Mouse (Mus musculus) liver, adult 2 months (tissue): ENCODE data around the gene Chst15. TPM values are rescaled to one million over a fixed set of nuclear protein-coding genes. Genes with fewer than 3 reads are reported as not detected.

Source experiments
- DNase-seq: peaks from one replicate; pipeline ENCODE4 v3.0.0-alpha.2; 2011; ENCODE audit warnings: low read depth, low spot score; ENCODE audit errors: extremely low read depth
- H3K27ac ChIP-seq: fragments of 200-500 bp; replicated peaks from 2 replicates; pipeline ENCODE4 v1.5.1; 2012; ENCODE audit warnings: low read depth, mild to moderate bottlenecking, control low read depth, inconsistent platforms, low read length; ENCODE audit not compliant: insufficient read depth
- H3K27me3 ChIP-seq: fragments of 200-500 bp; 2 replicates; pipeline ENCODE4 v1.6.1; 2012; ENCODE audit warnings: mild to moderate bottlenecking, moderate library complexity, low read length, inconsistent platforms; ENCODE audit not compliant: control insufficient read depth, insufficient read depth
- H3K36me3 ChIP-seq: fragments of 200-500 bp; 2 replicates; pipeline ENCODE4 v1.6.1; 2012; ENCODE audit warnings: low read length, inconsistent platforms; ENCODE audit not compliant: control insufficient read depth, insufficient read depth
- H3K4me1 ChIP-seq: fragments of 200-500 bp; 2 replicates; pipeline ENCODE4 v1.6.1; 2011; ENCODE audit warnings: low read length; ENCODE audit not compliant: control insufficient read depth, insufficient read depth
- H3K4me3 ChIP-seq: fragments of 200-500 bp; 2 replicates; pipeline ENCODE4 v1.5.1; 2011; ENCODE audit warnings: low read depth, mild to moderate bottlenecking, control low read depth, low read length, moderate library complexity; ENCODE audit not compliant: insufficient read depth
- H3K79me2 ChIP-seq: fragments of 200-500 bp; 2 replicates; pipeline ENCODE4 v1.6.1; 2012; ENCODE audit warnings: inconsistent platforms, mild to moderate bottlenecking, low read length, moderate library complexity; ENCODE audit not compliant: control insufficient read depth, insufficient read depth
- H3K9ac ChIP-seq: fragments of 200-500 bp; 2 replicates; pipeline ENCODE4 v1.6.1; 2012; ENCODE audit warnings: low read depth, mild to moderate bottlenecking, control low read depth, inconsistent platforms, low read length
- CTCF ChIP-seq: fragments of 200-500 bp; IDR thresholded peaks from 2 replicates; pipeline ENCODE4 v1.5.1; 2011; ENCODE audit warnings: low read depth, low read length, control low read depth
- POLR2A ChIP-seq: fragments of 200-500 bp; IDR thresholded peaks from 2 replicates; pipeline ENCODE4 v1.6.1; 2011; ENCODE audit warnings: low read length, control low read depth; ENCODE audit not compliant: insufficient read depth; ENCODE audit errors: extremely low read depth
- WGBS: fragments of 180-500 bp; shearing (Covaris S2); methylation state at CpG from one replicate; pipeline ENCODE4 v1.1.7; 2018; 5-methylcytosine and 5-hydroxymethylcytosine counted together
- polyA plus RNA-seq: library from polyadenylated mRNA; depleted of rRNA; stranded (reverse); fragments of >200 nt; gene quantifications from 2 replicates; pipeline ENCODE4 v1.2.3, GENCODE M21; 2012
- total RNA-seq: library from RNA; depleted of rRNA; stranded (reverse); fragments of >200 nt; gene quantifications from 2 replicates; pipeline ENCODE4 v1.2.3, GENCODE M21; 2014

The Chst15 gene
- total and polyA plus RNA-seq, 2 experiments = 4.3 to 6.5 TPM

GRCm38 (mm10) chr7:132260632-132261031, 56.4 kb downstream of the Chst15 start:
- no peak overlapping the region for H3K27ac ChIP-seq
- H3K4me1 ChIP-seq = peaks cover 5% of the 10 kb centered on the region; the same call in 1 of the 2 replicates
- no peaks in the 10 kb centered on the region for H3K36me3 ChIP-seq
- no peaks in the 10 kb centered on the region for H3K27me3 ChIP-seq
- H3K4me3 ChIP-seq = no peak overlapping the region
- WGBS = 69% methylated on average over 5 of the region's 5 CpGs
- no peak for TF ChIP-seq POLR2A
- TF ChIP-seq CTCF = no peak
- no peaks in the 10 kb centered on the region for H3K79me2 ChIP-seq
- no peak overlapping the region for H3K9ac ChIP-seq
- DNase-seq = no peak

DNA sequence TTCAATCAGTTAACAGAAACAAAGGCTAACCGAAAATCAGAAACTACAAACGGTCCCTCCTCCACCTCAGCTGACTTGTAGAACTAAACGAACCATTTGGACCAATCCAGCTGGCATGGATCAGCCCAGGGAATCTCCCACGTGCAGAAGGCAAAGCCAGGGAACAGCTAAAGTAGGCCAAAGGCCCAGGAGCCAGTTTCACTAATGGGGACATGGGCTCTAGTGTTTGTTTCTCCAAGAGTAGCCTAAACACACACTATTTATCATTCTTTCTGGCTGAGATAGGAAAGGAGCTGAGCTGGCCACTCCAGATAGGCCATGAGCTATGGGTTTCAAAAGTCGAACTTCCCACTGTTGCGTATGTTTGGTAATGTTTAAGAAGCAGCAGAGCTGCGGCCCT, 58.2 kb downstream of the Chst15 start:
- no peaks in the 10 kb centered on the region for H3K27me3 ChIP-seq
- no peak overlapping the region for H3K9ac ChIP-seq
- H3K27ac ChIP-seq = no peak overlapping the region; the same call in 1 of the 2 replicates
- no peaks in the 10 kb centered on the region for H3K36me3 ChIP-seq
- 51% methylated on average over 7 of the region's 7 CpGs for WGBS
- TF ChIP-seq CTCF = no peak
- TF ChIP-seq POLR2A = no peak
- peaks cover 2% of the 10 kb centered on the region; the same call in 1 of the 2 replicates for H3K4me1 ChIP-seq
- peak; percentile 53 for DNase-seq
- H3K79me2 ChIP-seq = no peaks in the 10 kb centered on the region
- no peak overlapping the region for H3K4me3 ChIP-seq

DNA sequence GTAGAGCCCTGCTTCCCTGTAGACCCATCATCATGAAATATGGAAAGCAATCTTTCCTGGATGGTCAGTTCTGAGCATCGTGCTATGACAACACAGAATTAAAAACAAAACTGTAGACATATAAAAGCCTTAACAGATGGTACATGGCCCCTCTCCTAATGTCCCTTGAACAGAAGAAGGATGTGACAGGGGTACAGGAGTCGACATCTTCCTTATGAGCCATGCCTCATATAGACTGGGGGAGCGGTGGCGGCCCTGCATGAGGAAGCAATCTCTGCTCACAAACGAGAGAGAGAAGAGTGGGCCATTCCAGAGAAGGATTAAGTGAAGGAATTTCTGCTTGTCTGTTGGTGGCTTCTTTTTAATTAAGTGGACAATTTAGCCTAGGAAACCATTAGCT, 58.8 kb downstream of the Chst15 start:
- H3K79me2 ChIP-seq = no peaks in the 10 kb centered on the region
- no peaks in the 10 kb centered on the region for H3K27me3 ChIP-seq
- WGBS = 86% methylated on average over 5 of the region's 5 CpGs
- DNase-seq = no peak
- no peak overlapping the region for H3K9ac ChIP-seq
- no peak overlapping the region for H3K4me3 ChIP-seq
- H3K36me3 ChIP-seq = no peaks in the 10 kb centered on the region
- TF ChIP-seq POLR2A (no peak), CTCF (no peak)
- H3K4me1 ChIP-seq = peaks cover 2% of the 10 kb centered on the region; the same call in 1 of the 2 replicates
- no peak overlapping the region for H3K27ac ChIP-seq

DNA sequence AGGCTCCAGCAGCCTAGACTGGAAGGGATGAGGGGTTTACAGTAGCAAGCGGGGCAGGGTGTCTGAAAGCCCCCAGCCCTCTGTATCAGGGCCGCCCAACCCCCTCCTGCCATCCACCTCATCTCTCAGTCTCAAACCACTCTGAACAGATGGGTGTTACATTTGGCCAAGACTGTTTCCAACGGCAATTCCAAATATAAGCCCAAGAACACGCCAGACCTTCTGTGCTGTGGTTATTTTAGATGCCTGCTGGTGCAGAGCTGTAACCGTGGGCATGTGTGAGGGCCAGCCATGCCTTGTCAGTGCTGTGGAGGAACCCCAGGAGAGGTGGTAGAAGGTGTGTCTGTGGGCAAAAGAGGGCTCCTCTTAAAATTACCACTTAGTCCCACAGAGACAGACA, 63.5 kb downstream of the Chst15 start:
- DNase-seq = no peak
- WGBS = 84% methylated on average over 5 of the region's 5 CpGs
- TF ChIP-seq POLR2A (no peak), CTCF (no peak)

DNA sequence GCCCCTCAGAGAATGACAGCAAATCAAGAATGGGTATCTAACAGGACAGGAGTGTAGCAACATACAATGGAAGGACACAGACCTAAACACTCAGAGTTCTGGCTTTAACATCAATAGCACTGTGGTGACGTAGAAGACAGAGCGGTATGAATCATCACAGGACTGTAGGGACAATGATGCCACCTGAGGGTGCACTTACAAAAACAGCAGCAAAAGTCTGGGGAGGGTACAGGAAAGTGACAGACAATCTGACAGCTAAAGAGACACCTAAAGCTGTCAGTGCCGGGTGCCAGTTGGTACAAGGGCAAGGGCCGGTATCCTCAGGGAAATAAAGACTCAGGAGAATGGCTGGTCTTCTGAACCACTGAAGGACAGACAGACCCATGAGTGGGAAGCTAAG, 64.0 kb downstream of the Chst15 start:
- no peaks in the 10 kb centered on the region for H3K27me3 ChIP-seq
- WGBS = 92% methylated on average over 4 of the region's 4 CpGs

More for the DNA sequence above, 63.5 kb downstream of the Chst15 start:
- Histone ChIP-seq H3K9ac (no peak overlapping the region), H3K4me1 (no peaks in the 10 kb centered on the region), H3K79me2 (no peaks in the 10 kb centered on the region), H3K27me3 (no peaks in the 10 kb centered on the region), H3K4me3 (no peak overlapping the region), H3K27ac (no peak overlapping the region), H3K36me3 (no peaks in the 10 kb centered on the region)

GRCm38 (mm10) chr7:132249563-132250119, 67.4 kb downstream of the Chst15 start:
- H3K4me1 ChIP-seq = no peaks in the 10 kb centered on the region
- H3K4me3 ChIP-seq = no peak overlapping the region
- no peaks in the 10 kb centered on the region for H3K27me3 ChIP-seq
- no peaks in the 10 kb centered on the region for H3K79me2 ChIP-seq
- H3K9ac ChIP-seq = no peak overlapping the region
- TF ChIP-seq CTCF (no peak), POLR2A (no peak)
- no peaks in the 10 kb centered on the region for H3K36me3 ChIP-seq
- H3K27ac ChIP-seq = no peak overlapping the region
- DNase-seq = no peak
- whole genome bisulfite sequencing = 49% methylated on average over 10 of the region's 10 CpGs

More for the DNA sequence above, 64.0 kb downstream of the Chst15 start:
- H3K36me3 ChIP-seq = no peaks in the 10 kb centered on the region
- no peak overlapping the region for H3K4me3 ChIP-seq
- no peaks in the 10 kb centered on the region for H3K4me1 ChIP-seq
- TF ChIP-seq CTCF = no peak
- no peak for TF ChIP-seq POLR2A
- no peak overlapping the region for H3K9ac ChIP-seq
- no peaks in the 10 kb centered on the region for H3K79me2 ChIP-seq
- H3K27ac ChIP-seq = no peak overlapping the region
- no peak for DNase-seq
